Mouse (Mus musculus): ENCODE data around the gene Gm48552.
A peak's percentile ranks its signal among the peaks of the same experiment; 100 is the strongest.

Gm48552 gene

GRCm38 (mm10) chr10:81360721-81361120 lies 28.1 kb upstream of the Gm48552 start:
- peak; percentile 74 for DNase-seq (ENCODE audit: low read depth, low spot score)

- peak; percentile 79 for DNase-seq (ENCODE audit: low read depth, low spot score)
Measured at GRCm38 (mm10) chr10:81362336-81362949, 26.4 kb upstream of the Gm48552 start.

GRCm38 (mm10) chr10:81363436-81364346 lies 25.1 kb upstream of the Gm48552 start:
- DNase-seq (ENCODE audit: low read depth, low spot score), result peak; percentile 59

- DNase-seq (ENCODE audit: low read depth, low spot score), result no peak
Measured at GRCm38 (mm10) chr10:81364666-81365065, 24.1 kb upstream of the Gm48552 start.

GRCm38 (mm10) chr10:81365073-81365472 lies 23.7 kb upstream of the Gm48552 start:
- DNase-seq (ENCODE audit: low read depth, low spot score), result no peak

- DNase-seq (ENCODE audit: low read depth, low spot score), result peak; percentile 91
Measured at GRCm38 (mm10) chr10:81365672-81366476, 22.9 kb upstream of the Gm48552 start, which contains the start of gene 4930404N11Rik. Gene 4930404N11Rik, minus strand, starts transcription at chr10:81365816.

GRCm38 (mm10) chr10:81366477-81367206 lies 22.2 kb upstream of the Gm48552 start:
- no peak for DNase-seq (ENCODE audit: low read depth, low spot score)

- DNase-seq (ENCODE audit: low read depth, low spot score), result no peak
Measured at GRCm38 (mm10) chr10:81367207-81367495, 21.7 kb upstream of the Gm48552 start.

GRCm38 (mm10) chr10:81375322-81375721 lies 13.5 kb upstream of the Gm48552 start:
- DNase-seq (ENCODE audit: low read depth, low spot score), result no peak

- peak; percentile 63 for DNase-seq (ENCODE audit: low read depth, low spot score)
Measured at GRCm38 (mm10) chr10:81376561-81377361, 12.0 kb upstream of the Gm48552 start.

GRCm38 (mm10) chr10:81377362-81377664 lies 11.5 kb upstream of the Gm48552 start:
- DNase-seq (ENCODE audit: low read depth, low spot score), result no peak

GRCm38 (mm10) chr10:81377793-81378552 lies 10.8 kb upstream of the Gm48552 start, which contains the start of gene Fzr1:
Gene Fzr1, minus strand, starts transcription at chr10:81378516.
- no peak for DNase-seq (ENCODE audit: low read depth, low spot score)

- peak; percentile 100 for DNase-seq (ENCODE audit: low read depth, low spot score)
Measured at GRCm38 (mm10) chr10:81378553-81379182, 10.1 kb upstream of the Gm48552 start.

- no peak for DNase-seq (ENCODE audit: low read depth, low spot score)
Measured at GRCm38 (mm10) chr10:81379183-81379553, 9.6 kb upstream of the Gm48552 start.

- DNase-seq (ENCODE audit: low read depth, low spot score), result no peak
Measured at GRCm38 (mm10) chr10:81379809-81380378, 8.9 kb upstream of the Gm48552 start.

- DNase-seq (ENCODE audit: low read depth, low spot score), result no peak
Measured at GRCm38 (mm10) chr10:81382039-81382438, 6.8 kb upstream of the Gm48552 start.

GRCm38 (mm10) chr10:81383802-81384604 lies 4.8 kb upstream of the Gm48552 start, which contains the start of the genes Dohh and Gm48551:
Gene Dohh, plus strand, starts transcription at chr10:81384428.
Gene Gm48551, plus strand, starts transcription at chr10:81384466.
- peak; percentile 100 for DNase-seq (ENCODE audit: low read depth, low spot score)

- no peak for DNase-seq (ENCODE audit: low read depth, low spot score)
Measured at GRCm38 (mm10) chr10:81384605-81384982, 4.2 kb upstream of the Gm48552 start.

Data from ZHBTc4 (cell line).